Mouse (Mus musculus): ENCODE data around the gene Pecam1.

GRCm38 (mm10) chr11:106669102-106669872, 81.1 kb downstream of the Pecam1 start:
- TF ChIP-seq CTCF (IDR thresholded peaks at IDR 0.05) (no peak), EP300 (IDR thresholded peaks at IDR 0.05) (no peak)

Measured in lung, postnatal 0 days (tissue).